Mouse (Mus musculus): Measurements from ENCODE around the gene Zfp978.
"Not testable (repeated sequence)": the region's sequence is repeated elsewhere in the genome, so short reads cannot be mapped to it uniquely, and the experiment has no call there.

Zfp978 gene

DNA sequence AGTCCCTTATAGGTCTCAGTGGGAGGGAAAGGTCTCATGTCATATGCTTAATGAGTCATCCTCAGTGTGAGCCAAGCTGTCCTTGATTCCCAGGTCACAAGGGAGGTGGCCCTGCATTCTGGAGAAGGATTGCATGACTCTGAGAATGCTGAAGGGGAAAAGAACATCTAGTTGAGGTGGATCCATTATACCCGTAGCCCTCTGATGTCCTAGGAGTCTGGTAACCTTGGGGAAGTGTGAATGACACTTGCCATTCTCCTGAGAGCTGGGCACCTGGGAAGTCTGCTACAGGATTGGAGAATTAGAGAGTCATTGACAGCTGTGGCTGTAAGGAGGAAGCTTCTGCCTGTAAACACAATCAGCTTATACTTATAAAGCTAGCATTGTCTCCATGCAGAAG is 55.3 kb downstream of the Zfp978 start:
- not testable (repeated sequence) for DNase-seq (ENCODE audit: low spot score)

DNA sequence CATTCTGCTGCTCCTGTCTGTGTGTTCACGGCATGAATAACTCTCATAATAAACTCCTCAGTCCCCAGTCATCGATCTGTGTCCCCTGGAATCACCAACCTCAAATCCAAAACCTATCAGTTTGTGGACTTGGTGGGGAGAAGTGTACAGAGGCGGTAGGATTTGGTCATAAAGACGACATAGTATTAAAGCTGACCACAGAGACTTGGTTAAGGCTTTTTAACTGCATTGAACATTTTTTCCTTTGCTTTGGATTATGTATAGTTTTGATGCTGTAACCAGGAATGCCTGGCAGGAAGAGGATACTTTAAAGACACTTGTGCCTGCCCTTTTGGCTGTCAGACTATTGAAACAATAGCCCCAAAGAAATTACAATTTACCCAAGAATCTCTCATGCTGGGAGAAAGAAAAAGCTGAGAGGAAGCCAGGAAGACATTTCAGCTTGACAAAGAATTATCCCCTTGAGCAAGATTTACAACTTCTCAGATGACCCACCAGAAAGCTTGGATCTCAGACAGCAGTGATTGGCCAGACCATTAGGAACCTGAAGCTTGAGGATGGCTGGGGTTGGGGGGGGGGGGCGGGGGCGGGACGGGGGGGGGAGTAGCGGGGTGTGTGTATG is 56.2 kb downstream of the Zfp978 start:
- no peak for DNase-seq (ENCODE audit: low spot score)

DNA sequence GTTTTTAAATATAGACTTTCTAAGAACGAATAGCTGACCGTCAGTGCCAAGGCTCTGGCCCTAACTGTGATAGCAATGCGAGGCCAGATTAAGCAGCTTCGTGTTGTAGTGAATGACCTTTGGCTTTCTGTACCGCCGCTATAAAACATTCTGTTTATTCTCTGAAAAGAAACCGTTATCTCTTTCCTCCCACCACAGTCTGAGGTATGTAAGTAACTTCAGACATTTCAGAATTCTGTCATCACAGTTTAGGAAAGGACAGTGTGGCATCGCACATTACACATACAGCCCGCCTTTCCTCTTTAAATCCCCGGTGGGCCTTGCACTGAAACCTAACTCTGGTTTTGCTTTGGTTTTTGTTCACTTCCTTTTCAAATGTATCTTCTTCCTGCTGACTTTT is 56.8 kb downstream of the Zfp978 start:
- no peak for DNase-seq (ENCODE audit: low spot score)

DNA sequence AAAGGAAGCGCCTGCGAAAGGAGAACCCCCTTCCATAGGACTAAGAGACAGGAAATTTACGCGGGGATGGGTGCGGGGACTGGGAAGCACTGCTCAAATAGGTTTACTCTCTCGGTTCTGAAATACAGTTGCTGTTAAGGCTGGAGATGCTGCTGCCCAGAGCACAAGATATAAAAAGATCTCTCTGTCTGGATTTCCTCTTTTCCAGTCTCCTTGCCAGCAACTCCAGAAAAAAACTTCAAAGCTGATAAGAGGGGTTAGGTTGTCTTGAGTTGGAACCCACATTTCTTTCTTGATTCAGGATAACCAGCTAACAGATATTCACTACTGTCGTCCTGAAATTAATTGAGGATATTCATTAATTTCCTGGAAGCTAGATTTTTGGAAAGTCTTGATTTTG is 57.2 kb downstream of the Zfp978 start:
- not testable (repeated sequence) for DNase-seq (ENCODE audit: low spot score)

DNA sequence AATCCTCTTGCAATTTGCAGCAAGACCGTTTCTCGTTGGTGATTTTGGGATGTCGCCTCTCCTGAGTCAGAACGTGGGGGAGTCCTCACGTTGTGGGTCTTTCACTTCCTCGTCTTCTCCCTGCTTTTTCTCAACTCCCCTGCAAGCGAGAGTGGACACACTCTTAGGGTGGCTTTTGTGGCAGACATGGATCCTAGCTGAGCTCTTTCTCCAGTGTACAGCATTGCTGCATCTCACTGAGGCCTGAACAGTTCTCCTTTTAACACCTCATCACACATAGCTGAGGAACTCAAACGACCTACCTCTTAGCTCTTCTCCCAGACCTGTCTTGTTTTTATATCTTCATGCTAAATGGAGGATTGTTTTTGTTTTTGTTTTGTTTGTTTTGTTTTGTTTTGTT is 58.1 kb downstream of the Zfp978 start:
- DNase-seq (ENCODE audit: low spot score): not testable (repeated sequence)

DNA sequence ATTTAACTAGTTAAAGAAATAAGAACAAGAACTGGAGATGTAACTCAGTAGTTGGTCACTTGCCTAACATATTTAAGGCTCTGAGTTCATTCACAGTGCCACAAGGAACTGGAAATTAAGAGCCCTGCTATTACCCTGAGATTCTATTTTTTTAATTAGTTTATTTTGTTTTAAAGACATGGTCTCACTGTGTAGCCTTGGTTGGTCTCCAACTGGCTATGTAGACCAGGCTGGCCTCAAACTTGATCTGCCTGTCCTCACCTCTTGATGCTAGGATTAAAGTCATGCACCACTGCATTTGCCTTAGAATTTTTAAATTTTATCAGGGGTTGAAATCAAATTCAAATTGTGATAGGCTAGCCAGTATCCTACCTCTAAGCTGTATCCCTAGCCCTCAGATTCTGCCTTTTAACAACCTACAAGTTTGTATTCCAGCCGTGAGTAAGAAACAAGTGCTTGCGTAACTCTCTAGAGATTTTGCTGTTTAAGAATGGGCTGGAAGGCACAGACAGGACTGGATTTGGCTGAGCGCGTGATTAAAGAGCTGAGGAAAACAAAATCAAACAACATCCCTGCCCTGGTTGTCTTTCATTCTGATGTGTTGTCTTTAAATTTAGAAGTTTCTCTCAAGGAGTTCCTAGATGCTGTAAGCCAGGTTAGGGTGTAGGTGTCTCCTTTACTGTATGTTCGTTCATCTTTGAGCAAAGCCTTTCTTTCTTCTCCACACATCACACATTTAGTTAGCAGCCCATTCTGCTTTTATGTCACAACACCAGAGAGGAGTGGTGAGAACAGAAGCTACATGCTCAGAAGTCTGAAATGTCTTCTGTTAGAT is 58.9 kb downstream of the Zfp978 start:
- not testable (repeated sequence) for DNase-seq (ENCODE audit: low spot score)

DNA sequence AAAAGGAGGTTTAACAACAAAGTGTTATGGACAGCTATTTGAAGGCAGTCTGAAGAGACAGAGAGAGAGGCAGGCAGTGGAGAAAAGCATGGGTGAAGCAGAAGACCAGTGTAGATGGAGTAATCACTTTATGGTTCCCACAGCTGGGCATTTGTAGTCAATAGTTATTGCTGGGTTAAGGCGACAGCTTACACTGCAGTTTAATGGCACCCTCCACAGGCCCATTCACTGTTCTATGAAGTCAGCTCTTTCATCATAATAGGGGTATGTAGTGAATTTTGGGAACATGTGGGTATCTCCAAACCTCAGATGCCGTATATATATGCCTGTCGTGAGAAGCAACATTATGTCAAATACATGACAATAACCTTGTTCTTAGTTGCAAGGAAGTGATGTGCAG is 59.7 kb downstream of the Zfp978 start:
- no peak for DNase-seq (ENCODE audit: low spot score)

DNA sequence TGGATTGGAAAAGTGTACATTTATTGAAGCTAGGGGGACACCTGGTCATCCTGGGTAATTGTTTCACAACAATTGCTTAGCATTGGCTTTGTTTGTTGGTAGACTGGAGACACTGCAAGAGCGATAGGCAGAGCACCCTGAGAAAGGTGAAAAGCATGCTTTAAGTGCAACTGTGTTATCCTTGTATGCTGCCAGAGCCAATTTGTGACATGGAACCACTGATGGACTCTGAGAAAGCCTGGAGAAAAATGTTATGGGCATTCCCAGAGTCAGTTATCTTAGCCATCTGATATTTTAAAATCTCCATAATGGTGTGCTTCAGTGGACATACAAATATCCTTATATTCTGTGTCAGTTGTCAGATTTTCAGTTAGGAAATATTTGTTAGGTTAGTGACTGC is 60.2 kb downstream of the Zfp978 start:
- DNase-seq (ENCODE audit: low spot score): not testable (repeated sequence)

DNA sequence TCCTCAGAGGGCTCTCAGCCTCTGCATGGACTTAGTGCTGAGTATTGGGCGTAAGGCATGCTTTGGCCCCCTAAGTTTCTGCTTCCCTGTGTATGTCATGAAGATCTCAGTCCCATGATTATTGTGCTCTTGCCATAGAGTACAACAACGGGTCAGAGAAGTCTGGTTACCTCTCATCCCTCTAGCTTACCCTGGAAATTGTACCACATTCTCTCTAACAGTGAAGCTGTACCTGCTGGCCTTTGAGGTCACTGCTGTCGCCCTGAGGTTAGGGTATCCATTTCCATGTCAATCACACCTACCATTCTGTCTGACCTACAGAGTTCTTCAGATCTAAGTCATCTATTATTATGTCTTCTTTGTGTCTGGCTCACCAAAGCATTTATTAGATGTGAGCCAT is 62.0 kb downstream of the Zfp978 start:
- no peak for DNase-seq (ENCODE audit: low spot score)

DNA sequence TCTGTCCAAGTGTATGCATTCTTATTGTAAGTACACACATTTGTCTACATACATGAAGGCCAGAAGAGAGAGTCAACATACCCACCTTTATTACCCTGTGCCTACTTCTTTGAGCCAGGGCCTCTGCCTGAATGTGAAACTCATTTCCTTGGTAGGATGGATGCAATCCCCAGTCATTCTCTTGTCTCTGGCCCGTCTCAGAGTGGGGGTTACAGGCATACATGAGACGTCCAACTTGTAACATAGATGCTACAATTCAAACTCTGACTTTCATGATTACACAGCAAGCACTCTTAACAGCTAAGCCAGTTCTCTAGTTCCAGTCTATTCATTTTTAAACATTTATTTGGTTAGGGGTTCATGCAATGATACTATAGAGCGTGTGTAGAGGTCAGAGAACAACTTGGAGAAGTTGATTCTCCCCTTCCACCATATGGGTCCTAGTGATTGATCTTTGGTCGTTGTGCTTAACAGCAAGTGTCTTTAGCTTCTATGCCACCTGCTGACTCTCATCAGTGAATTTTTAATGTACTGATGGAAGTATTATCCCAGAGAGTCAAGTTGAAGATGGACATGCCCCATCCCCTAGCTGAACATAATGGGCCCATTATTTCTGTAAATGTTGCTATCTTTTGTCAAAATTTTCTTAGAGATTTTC is 62.7 kb downstream of the Zfp978 start:
- DNase-seq (ENCODE audit: low spot score): no peak

DNA sequence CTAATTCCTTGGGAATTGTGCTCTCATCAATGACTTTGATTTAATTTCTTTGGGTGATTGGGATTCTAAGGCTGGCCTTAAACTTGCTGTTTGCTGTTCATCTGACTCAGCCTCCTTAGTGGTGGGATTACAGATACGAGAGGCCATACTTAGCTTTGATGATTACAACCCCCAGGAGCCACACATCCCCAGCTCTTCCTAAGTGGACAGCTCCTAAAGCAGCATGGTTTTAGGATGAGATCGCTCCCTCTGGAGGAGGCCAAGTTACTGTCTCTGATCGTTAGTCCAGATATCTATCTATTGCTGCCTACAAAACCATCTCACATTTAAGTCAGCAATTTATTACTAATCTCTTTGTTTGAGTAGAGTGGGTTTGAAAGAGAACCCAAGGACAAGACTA is 63.3 kb downstream of the Zfp978 start:
- not testable (repeated sequence) for DNase-seq (ENCODE audit: low spot score)

DNA sequence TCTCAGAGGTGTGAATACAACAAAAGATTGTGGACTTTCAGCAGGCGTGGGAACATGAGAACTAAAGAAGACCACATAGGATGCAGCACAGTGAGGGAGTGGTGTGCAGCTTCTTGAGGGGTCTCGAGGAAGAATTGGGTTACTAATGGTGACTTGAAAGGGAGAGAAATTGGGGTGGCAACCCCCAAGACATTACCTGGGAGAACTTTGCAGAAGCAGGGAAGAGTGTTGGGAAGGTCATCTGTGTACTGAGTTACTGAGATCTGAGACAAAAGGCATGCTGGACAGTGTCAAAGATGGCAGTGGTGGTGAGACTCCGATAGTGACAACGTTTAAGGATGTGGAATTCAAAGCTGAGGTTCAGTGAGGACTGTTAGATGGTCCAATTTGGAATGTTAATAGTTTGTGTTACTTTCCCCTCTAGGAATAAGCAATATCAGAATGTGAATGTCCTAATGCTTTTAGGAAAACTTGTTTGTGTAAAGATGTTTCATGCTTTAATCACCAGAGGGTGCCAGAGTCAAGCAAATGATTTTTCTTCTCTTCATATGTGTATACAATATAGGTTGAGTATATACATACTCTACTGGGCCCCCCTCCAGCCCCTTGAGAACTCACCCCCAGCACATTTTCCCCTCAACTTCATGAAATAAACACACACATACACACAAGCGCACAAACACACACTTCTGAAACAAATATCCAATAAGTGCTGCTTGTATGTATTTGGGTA is 64.7 kb downstream of the Zfp978 start:
- DNase-seq (ENCODE audit: low spot score): not testable (repeated sequence)

DNA sequence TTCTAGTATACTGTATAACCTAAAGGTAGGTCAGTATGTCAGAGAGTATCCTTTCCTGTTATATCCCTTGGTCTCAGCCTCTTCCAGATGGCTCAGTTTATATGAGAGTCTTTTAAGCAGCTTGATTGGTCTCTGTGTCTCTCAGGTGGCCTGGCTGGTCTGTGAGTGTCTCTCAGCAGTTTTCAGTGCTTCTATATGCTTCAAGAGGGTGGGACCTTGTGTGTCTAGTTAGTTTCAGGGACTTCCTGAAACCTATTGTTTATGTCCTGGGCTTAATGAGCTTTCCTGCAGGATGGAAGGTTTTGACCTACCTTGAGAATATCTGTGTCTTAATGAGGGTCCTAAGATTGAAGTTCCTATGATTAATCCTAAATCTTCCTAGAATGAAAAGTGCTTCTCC is 69.5 kb downstream of the Zfp978 start:
- DNase-seq (ENCODE audit: low spot score): no peak

DNA sequence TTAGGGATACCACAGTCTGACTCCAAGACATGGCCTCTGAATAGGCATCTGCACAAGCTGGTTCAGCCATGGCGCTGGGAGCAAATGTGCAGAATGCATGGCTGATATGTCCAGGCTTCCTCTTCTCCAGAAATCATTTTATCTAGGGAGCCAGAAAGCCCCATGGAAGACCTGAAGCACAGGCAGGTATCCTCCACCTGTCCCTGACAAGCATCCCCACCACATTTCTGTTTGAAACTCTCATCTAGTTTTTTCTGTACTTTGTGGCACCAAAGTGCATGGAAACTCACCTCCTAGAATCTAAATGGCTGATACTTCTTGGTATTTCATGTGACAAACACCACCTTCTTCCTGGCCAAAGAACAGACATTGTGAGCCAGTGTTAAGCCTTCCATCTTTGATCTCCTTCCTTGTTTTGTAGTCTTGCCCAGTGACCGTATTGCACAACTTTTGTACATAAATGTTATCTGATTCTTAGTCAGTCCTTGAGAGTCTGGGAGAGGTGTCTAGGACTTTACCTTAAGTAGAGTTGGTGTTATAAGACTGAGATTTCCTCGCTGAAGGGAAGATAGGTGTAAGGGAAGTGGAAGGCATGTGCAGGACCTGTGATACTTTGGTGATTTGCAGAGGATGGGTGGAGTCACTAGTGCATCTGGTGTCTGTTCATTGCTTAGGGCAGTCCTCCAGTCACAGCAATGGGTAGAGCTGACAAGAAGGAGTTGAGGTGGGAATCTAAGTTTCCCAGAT is 70.8 kb downstream of the Zfp978 start:
- not testable (repeated sequence) for DNase-seq (ENCODE audit: low spot score)

DNA sequence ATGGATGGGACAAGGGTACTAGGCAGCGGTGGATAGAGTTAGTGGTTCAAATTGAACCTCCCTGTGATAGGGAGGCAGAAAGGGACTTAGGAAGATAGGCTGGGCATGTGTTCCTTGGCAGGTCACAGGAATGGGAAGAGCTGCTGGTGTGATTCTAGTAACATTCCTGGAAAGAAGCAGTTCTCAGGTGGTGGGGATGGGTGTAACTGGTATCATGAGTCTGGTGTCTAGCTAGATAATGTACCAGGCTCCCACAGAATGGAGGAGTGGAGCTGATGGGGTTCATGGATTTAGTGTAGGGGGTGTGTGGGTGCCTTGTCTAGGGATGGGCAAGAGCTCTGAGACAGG is 71.3 kb downstream of the Zfp978 start:
- DNase-seq (ENCODE audit: low spot score): no peak

DNA sequence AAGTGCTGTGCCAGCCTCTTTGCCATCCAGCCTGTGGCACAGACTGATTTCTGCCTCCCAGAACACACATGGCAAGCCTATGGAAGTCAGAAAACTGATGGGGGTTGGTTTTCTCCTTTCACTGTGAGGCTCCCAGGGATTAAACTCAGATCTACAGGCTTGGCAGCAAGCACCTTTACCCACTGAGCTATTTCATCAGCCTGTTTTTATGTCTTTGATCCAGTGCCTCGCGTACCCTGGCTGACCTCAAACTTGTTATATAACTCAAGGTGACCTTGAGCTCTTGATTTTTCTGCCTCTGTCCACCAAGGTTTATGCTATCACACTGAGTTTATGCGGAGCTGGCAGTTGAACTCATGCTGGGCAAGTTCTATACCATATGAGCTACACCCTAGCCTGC is 71.9 kb downstream of the Zfp978 start:
- DNase-seq (ENCODE audit: low spot score): no peak

DNA sequence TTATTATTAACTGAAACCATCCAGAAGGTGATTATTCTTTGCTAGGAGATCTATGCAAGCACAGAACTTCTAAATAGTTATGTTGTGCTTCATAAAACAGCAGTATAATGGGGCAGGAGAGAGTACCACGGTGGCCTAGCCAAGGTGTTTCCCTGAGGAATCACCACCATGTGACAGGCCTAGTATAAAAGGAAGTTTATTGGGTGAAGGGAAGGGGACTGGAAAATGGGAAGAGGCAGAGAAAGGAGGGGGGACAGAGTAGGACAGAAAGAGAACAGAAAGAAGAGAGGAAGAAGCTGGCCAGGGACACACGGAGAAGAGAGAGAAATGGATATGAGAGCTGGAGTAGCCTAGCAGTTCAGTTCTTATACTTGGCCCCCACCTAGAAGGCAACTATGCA is 72.8 kb downstream of the Zfp978 start:
- no peak for DNase-seq (ENCODE audit: low spot score)
